ENCODE assay signal across 24 mouse cellular contexts in the genomic region with DNA sequence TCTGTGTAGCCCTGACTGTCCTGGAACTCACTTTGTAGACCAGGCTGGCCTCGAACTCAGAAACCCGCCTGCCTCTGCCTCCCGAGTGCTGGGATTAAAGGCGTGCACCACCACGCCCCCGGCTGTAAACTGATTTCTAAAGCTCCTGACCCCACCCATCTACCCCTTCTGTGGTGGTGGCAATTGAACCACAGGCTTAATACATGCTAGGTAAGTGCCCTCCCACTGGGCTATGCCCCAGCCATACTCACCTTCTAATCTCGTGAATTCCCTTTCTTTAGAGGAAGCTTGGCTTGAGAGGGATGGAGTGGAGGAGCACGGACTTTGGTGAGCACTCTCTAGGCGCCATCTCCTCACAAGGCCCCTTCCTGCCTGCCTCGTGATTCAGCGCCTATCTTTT. TPM values are rescaled to one million over a fixed set of nuclear protein-coding genes. Genes with fewer than 3 reads are reported as not detected.
"Had no signal": no experiment of that assay in that cellular context is flagged by ENCODE, and none has a peak within 500 bp of the region (broad histone marks: within the 10 kb centered on the region; RNA-seq: fewer than 3 reads in every experiment).

No protein-coding gene starts in this region.

- H3K9ac ChIP-seq: embryonic facial prominence, embryonic 12.5 days; embryonic facial prominence, embryonic 13.5 days; embryonic facial prominence, embryonic 15.5 days; forebrain, embryonic 15.5 days had no signal

- ATAC-seq: forebrain, embryonic 13.5 days; forebrain, embryonic 14.5 days; forebrain, embryonic 15.5 days; forebrain, embryonic 16.5 days; forebrain, postnatal 0 days had no signal

- H3K4me3 ChIP-seq: erythroblast, embryonic 14.5 days; gastrocnemius, adult 2 months; heart, adult 2 months had no signal

- H3K36me3 ChIP-seq: embryonic facial prominence, embryonic 12.5 days; embryonic facial prominence, embryonic 13.5 days; embryonic facial prominence, embryonic 15.5 days; forebrain, embryonic 15.5 days had no signal

- H3K9me3 ChIP-seq: embryonic facial prominence, embryonic 10.5 days; embryonic facial prominence, embryonic 12.5 days; embryonic facial prominence, embryonic 13.5 days; embryonic facial prominence, embryonic 15.5 days; forebrain, embryonic 10.5 days; forebrain, embryonic 12.5 days; forebrain, embryonic 13.5 days; forebrain, embryonic 15.5 days had no signal

- H3K27ac ChIP-seq: embryonic facial prominence, embryonic 10.5 days; embryonic facial prominence, embryonic 12.5 days; embryonic facial prominence, embryonic 13.5 days; embryonic facial prominence, embryonic 15.5 days; forebrain, embryonic 12.5 days; forebrain, embryonic 13.5 days; forebrain, embryonic 15.5 days; gastrocnemius, adult 2 months; heart, adult 2 months had no signal

- DNase-seq: cerebellum, adult 9-11 months; cerebellum, postnatal 10 days; cerebellum, postnatal 36 days; embryo, embryonic 11 days; forebrain, postnatal 0 days; gastrocnemius, adult 2 months; gastrocnemius, postnatal 10 days; gastrocnemius, postnatal 14 days; gastrocnemius, postnatal 25 days; gastrocnemius, postnatal 36 days; heart, adult 11 months; heart, adult 18-20 months; heart, adult 2 months had no signal

RNA-seq across cellular contexts. Expression of a gene that starts 2.5 kb away (rescaled TPM):
- polyA plus RNA-seq: erythroblast, embryonic 14.5 days; heart, adult 2 months had no signal
